Mouse (Mus musculus): ENCODE data around the gene Gpc6. TPM values are rescaled to one million over a fixed set of nuclear protein-coding genes. Genes with fewer than 3 reads are reported as not detected.

Gene Gpc6
- polyA plus RNA-seq, 1 experiment from 2014 or later = 4.4 TPM

- no peak overlapping the region for H3K4me3 ChIP-seq (ENCODE audit: low read depth, low read length)
- H3K36me3 ChIP-seq (ENCODE audit: control insufficient read depth, insufficient read depth) = no peaks in the 10 kb centered on the region
- H3K27ac ChIP-seq (ENCODE audit: low read length) = no peak overlapping the region
- H3K4me1 ChIP-seq (ENCODE audit: control insufficient read depth, low read depth, low read length) = no peaks in the 10 kb centered on the region
- WGBS (ENCODE audit: insufficient replicate concordance) = 72% methylated on average over 3 of the region's 3 CpGs
- no peak overlapping the region for H3K4me2 ChIP-seq (ENCODE audit: low read depth, low read length)
- no peaks in the 10 kb centered on the region for H3K9me3 ChIP-seq (replicated peaks; ENCODE audit: control insufficient read depth, low read length)
- no peak overlapping the region for H3K9ac ChIP-seq (ENCODE audit: low read depth, low read length)
- no peak for ATAC-seq (ENCODE audit: low read depth)
- H3K27me3 ChIP-seq (ENCODE audit: control insufficient read depth, insufficient read depth, low read depth, low read length) = no peaks in the 10 kb centered on the region
Measured at GRCm38 (mm10) chr14:117408525-117408835, 483.4 kb downstream of the Gpc6 start.

GRCm38 (mm10) chr14:117409778-117410177 is 484.7 kb downstream of the Gpc6 start:
- no peak for ATAC-seq (ENCODE audit: low read depth)
- 79% methylated on average over 2 of the region's 2 CpGs for WGBS (ENCODE audit: insufficient replicate concordance)
- no peaks in the 10 kb centered on the region for H3K36me3 ChIP-seq (ENCODE audit: control insufficient read depth, insufficient read depth)
- H3K27ac ChIP-seq (ENCODE audit: low read length) = no peak overlapping the region
- H3K4me2 ChIP-seq (ENCODE audit: low read depth, low read length) = no peak overlapping the region
- H3K9me3 ChIP-seq (replicated peaks; ENCODE audit: control insufficient read depth, low read length) = no peaks in the 10 kb centered on the region
- no peak overlapping the region for H3K9ac ChIP-seq (ENCODE audit: low read depth, low read length)
- H3K4me3 ChIP-seq (ENCODE audit: low read depth, low read length) = no peak overlapping the region
- H3K4me1 ChIP-seq (ENCODE audit: control insufficient read depth, low read depth, low read length) = no peaks in the 10 kb centered on the region
- no peaks in the 10 kb centered on the region for H3K27me3 ChIP-seq (ENCODE audit: control insufficient read depth, insufficient read depth, low read depth, low read length)

- ATAC-seq (ENCODE audit: low read depth) = no peak
- Histone ChIP-seq H3K36me3 (ENCODE audit: control insufficient read depth, insufficient read depth) (no peaks in the 10 kb centered on the region), H3K27me3 (ENCODE audit: control insufficient read depth, insufficient read depth, low read depth, low read length) (no peaks in the 10 kb centered on the region), H3K4me3 (ENCODE audit: low read depth, low read length) (no peak overlapping the region), H3K9me3 (replicated peaks; ENCODE audit: control insufficient read depth, low read length) (no peaks in the 10 kb centered on the region), H3K4me2 (ENCODE audit: low read depth, low read length) (no peak overlapping the region), H3K27ac (ENCODE audit: low read length) (no peak overlapping the region), H3K9ac (ENCODE audit: low read depth, low read length) (no peak overlapping the region), H3K4me1 (ENCODE audit: control insufficient read depth, low read depth, low read length) (no peaks in the 10 kb centered on the region)
- WGBS (ENCODE audit: insufficient replicate concordance) = 86% methylated on average over 2 of the region's 2 CpGs
Measured at GRCm38 (mm10) chr14:117410511-117410910, 485.4 kb downstream of the Gpc6 start.

GRCm38 (mm10) chr14:117415045-117415444 is 489.9 kb downstream of the Gpc6 start:
- H3K9me3 ChIP-seq (replicated peaks; ENCODE audit: control insufficient read depth, low read length) = no peaks in the 10 kb centered on the region
- H3K4me3 ChIP-seq (ENCODE audit: low read depth, low read length) = no peak overlapping the region
- no peaks in the 10 kb centered on the region for H3K36me3 ChIP-seq (ENCODE audit: control insufficient read depth, insufficient read depth)
- H3K27ac ChIP-seq (ENCODE audit: low read length) = no peak overlapping the region
- H3K27me3 ChIP-seq (ENCODE audit: control insufficient read depth, insufficient read depth, low read depth, low read length) = no peaks in the 10 kb centered on the region
- H3K4me2 ChIP-seq (ENCODE audit: low read depth, low read length) = no peak overlapping the region
- ATAC-seq (ENCODE audit: low read depth) = no peak
- H3K9ac ChIP-seq (ENCODE audit: low read depth, low read length) = no peak overlapping the region
- H3K4me1 ChIP-seq (ENCODE audit: control insufficient read depth, low read depth, low read length) = no peaks in the 10 kb centered on the region

GRCm38 (mm10) chr14:117419561-117420218 is 494.6 kb downstream of the Gpc6 start:
- no peak overlapping the region for H3K4me3 ChIP-seq (ENCODE audit: low read depth, low read length)
- ATAC-seq (ENCODE audit: low read depth) = no peak
- no peaks in the 10 kb centered on the region for H3K27me3 ChIP-seq (ENCODE audit: control insufficient read depth, insufficient read depth, low read depth, low read length)
- H3K4me2 ChIP-seq (ENCODE audit: low read depth, low read length) = no peak overlapping the region
- H3K9ac ChIP-seq (ENCODE audit: low read depth, low read length) = no peak overlapping the region
- no peaks in the 10 kb centered on the region for H3K9me3 ChIP-seq (replicated peaks; ENCODE audit: control insufficient read depth, low read length)
- H3K36me3 ChIP-seq (ENCODE audit: control insufficient read depth, insufficient read depth) = no peaks in the 10 kb centered on the region
- H3K4me1 ChIP-seq (ENCODE audit: control insufficient read depth, low read depth, low read length) = no peaks in the 10 kb centered on the region
- no peak overlapping the region for H3K27ac ChIP-seq (ENCODE audit: low read length)
- 58% methylated on average over 6 of the region's 6 CpGs for WGBS (ENCODE audit: insufficient replicate concordance)

GRCm38 (mm10) chr14:117421170-117421569 is 496.1 kb downstream of the Gpc6 start:
- Histone ChIP-seq H3K9me3 (replicated peaks; ENCODE audit: control insufficient read depth, low read length) (no peaks in the 10 kb centered on the region), H3K27me3 (ENCODE audit: control insufficient read depth, insufficient read depth, low read depth, low read length) (no peaks in the 10 kb centered on the region), H3K4me1 (ENCODE audit: control insufficient read depth, low read depth, low read length) (no peaks in the 10 kb centered on the region), H3K9ac (ENCODE audit: low read depth, low read length) (no peak overlapping the region), H3K4me2 (ENCODE audit: low read depth, low read length) (no peak overlapping the region), H3K27ac (ENCODE audit: low read length) (no peak overlapping the region), H3K4me3 (ENCODE audit: low read depth, low read length) (no peak overlapping the region), H3K36me3 (ENCODE audit: control insufficient read depth, insufficient read depth) (no peaks in the 10 kb centered on the region)
- no peak for ATAC-seq (ENCODE audit: low read depth)
- WGBS (ENCODE audit: insufficient replicate concordance) = 46% methylated on average over 3 of the region's 3 CpGs

GRCm38 (mm10) chr14:117426116-117426515 is 501.0 kb downstream of the Gpc6 start:
- Histone ChIP-seq H3K27ac (ENCODE audit: low read length) (no peak overlapping the region), H3K4me2 (ENCODE audit: low read depth, low read length) (no peak overlapping the region), H3K27me3 (ENCODE audit: control insufficient read depth, insufficient read depth, low read depth, low read length) (no peaks in the 10 kb centered on the region), H3K4me1 (ENCODE audit: control insufficient read depth, low read depth, low read length) (no peaks in the 10 kb centered on the region), H3K36me3 (ENCODE audit: control insufficient read depth, insufficient read depth) (no peaks in the 10 kb centered on the region), H3K9me3 (replicated peaks; ENCODE audit: control insufficient read depth, low read length) (no peaks in the 10 kb centered on the region), H3K4me3 (ENCODE audit: low read depth, low read length) (no peak overlapping the region), H3K9ac (ENCODE audit: low read depth, low read length) (no peak overlapping the region)
- ATAC-seq (ENCODE audit: low read depth) = no peak
- 41% methylated on average over 7 of the region's 7 CpGs for WGBS (ENCODE audit: insufficient replicate concordance)

GRCm38 (mm10) chr14:117427776-117428175 is 502.7 kb downstream of the Gpc6 start:
- Histone ChIP-seq H3K4me3 (ENCODE audit: low read depth, low read length) (no peak overlapping the region), H3K9ac (ENCODE audit: low read depth, low read length) (no peak overlapping the region), H3K27me3 (ENCODE audit: control insufficient read depth, insufficient read depth, low read depth, low read length) (no peaks in the 10 kb centered on the region), H3K4me1 (ENCODE audit: control insufficient read depth, low read depth, low read length) (no peaks in the 10 kb centered on the region), H3K4me2 (ENCODE audit: low read depth, low read length) (no peak overlapping the region), H3K9me3 (replicated peaks; ENCODE audit: control insufficient read depth, low read length) (no peaks in the 10 kb centered on the region), H3K36me3 (ENCODE audit: control insufficient read depth, insufficient read depth) (no peaks in the 10 kb centered on the region), H3K27ac (ENCODE audit: low read length) (no peak overlapping the region)
- ATAC-seq (ENCODE audit: low read depth) = no peak
- 41% methylated on average over 3 of the region's 3 CpGs for WGBS (ENCODE audit: insufficient replicate concordance)

GRCm38 (mm10) chr14:117435739-117436138 is 510.6 kb downstream of the Gpc6 start:
- H3K27me3 ChIP-seq (ENCODE audit: control insufficient read depth, insufficient read depth, low read depth, low read length) = no peaks in the 10 kb centered on the region
- H3K4me1 ChIP-seq (ENCODE audit: control insufficient read depth, low read depth, low read length) = no peaks in the 10 kb centered on the region
- WGBS (ENCODE audit: insufficient replicate concordance) = 77% methylated on average over 13 of the region's 13 CpGs
- no peaks in the 10 kb centered on the region for H3K36me3 ChIP-seq (ENCODE audit: control insufficient read depth, insufficient read depth)
- H3K4me2 ChIP-seq (ENCODE audit: low read depth, low read length) = no peak overlapping the region
- H3K9me3 ChIP-seq (replicated peaks; ENCODE audit: control insufficient read depth, low read length) = no peaks in the 10 kb centered on the region
- no peak overlapping the region for H3K9ac ChIP-seq (ENCODE audit: low read depth, low read length)
- no peak overlapping the region for H3K27ac ChIP-seq (ENCODE audit: low read length)
- ATAC-seq (ENCODE audit: low read depth) = no peak
- no peak overlapping the region for H3K4me3 ChIP-seq (ENCODE audit: low read depth, low read length)

Data from liver, embryonic 16.5 days (tissue).